Mouse (Mus musculus): ENCODE results near the gene a. TPM values are rescaled to one million over a fixed set of nuclear protein-coding genes. Genes with fewer than 3 reads are reported as not detected.
A peak's percentile ranks its signal among the peaks of the same experiment; 100 is the strongest.

a gene
- polyA plus RNA-seq, 1 experiment = not detected

DNA sequence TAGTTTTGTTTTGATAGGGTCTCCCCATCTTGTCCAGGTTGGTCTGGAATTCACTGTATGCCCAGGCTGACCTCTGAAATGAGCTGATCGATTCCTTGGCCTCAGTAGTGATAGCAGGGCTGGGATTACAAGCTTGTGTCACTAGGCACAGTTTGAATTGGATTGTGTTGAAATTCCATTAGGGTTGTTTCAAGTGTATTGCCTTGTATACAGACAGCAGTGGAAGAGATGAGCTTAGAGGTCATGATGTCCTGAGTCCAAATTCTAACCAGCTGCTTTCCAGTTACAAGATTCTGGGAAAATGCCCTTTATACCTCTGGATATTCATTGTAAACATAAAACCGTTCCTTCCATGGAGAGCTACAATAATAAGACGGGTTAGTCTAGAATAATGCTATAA lies 282.1 kb downstream of the a start:
- no peak for DNase-seq
- Histone ChIP-seq H3K4me1 (ENCODE audit: control insufficient read depth, insufficient read depth, low read length) (peaks cover 15% of the 10 kb centered on the region), H3K4me3 (ENCODE audit: insufficient read depth, low read depth, low read length) (peak overlapping the region; percentile 31), H3K27ac (ENCODE audit: insufficient read depth, low read depth, low read length) (peak overlapping the region; percentile 33), H3K36me3 (ENCODE audit: control insufficient read depth, insufficient read depth, low read length) (no peaks in the 10 kb centered on the region), H3K27me3 (replicated peaks; ENCODE audit: control insufficient read depth, insufficient read depth, low read length) (no peaks in the 10 kb centered on the region)
- no peak for TF ChIP-seq POLR2A (IDR thresholded peaks at IDR 0.05; ENCODE audit: low read depth, low read length)
- no peak for TF ChIP-seq CTCF (conservative IDR thresholded peaks at IDR 0.05; ENCODE audit: insufficient read depth, insufficient read length, low read depth, low read length)
- WGBS = 17% methylated on average over 3 of the region's 3 CpGs

DNA sequence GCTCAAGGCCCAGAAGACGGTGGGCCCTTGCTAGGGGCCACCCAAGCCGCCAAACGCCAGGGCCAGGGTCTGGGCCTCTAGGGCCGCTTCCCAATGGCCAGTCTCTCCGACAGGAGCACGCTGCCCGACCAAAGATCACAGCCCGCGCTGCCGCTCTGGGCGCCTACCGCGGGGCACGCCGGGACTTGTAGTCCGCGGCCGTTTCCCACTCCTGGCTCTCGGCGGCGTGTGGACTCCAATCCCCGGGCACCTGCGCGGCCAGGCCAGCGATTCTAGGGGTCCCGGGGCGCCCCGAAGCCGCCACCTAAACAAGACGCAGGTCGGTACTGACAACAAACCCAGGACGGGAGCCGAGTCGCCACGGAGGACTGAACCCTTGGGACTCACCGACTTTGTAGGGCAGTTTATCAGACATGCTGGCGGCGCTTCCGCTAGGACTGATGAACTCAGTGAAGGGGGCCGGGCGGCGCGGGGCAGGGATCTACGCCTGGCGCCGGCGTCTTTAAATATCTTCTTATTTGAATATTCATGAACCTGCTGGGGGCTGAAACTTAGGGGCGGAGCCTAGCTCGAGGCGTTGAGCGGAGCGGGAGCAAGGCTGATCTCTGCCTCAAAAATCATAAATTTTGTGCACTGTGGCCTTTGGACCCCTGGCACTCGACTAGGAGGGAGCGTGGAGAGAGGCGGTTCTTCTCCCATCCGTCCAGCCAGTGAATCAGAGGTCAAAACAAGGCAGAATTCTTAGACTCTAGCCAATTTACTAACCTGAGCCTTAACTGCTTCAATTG lies 283.0 kb downstream of the a start, which contains the start of gene Ahcy:
Gene Ahcy (minus strand): TSS at position 520 of the 788 bp plus-strand sequence.
- Histone ChIP-seq H3K4me3 (ENCODE audit: insufficient read depth, low read depth, low read length) (peak within 1 kb of the TSS; percentile 86), H3K4me1 (ENCODE audit: control insufficient read depth, insufficient read depth, low read length) (peaks cover 15% of the 10 kb centered on the region), H3K36me3 (ENCODE audit: control insufficient read depth, insufficient read depth, low read length) (no peaks in the 10 kb centered on the region), H3K27me3 (replicated peaks; ENCODE audit: control insufficient read depth, insufficient read depth, low read length) (no peaks in the 10 kb centered on the region), H3K27ac (ENCODE audit: insufficient read depth, low read depth, low read length) (peak within 1 kb of the TSS; percentile 77)
- under 1% methylated on average over 56 of the region's 56 CpGs for WGBS
- TF ChIP-seq CTCF (conservative IDR thresholded peaks at IDR 0.05; ENCODE audit: insufficient read depth, insufficient read length, low read depth, low read length) = no peak
- TF ChIP-seq POLR2A (IDR thresholded peaks at IDR 0.05; ENCODE audit: low read depth, low read length) = no peak
- DNase-seq = peak; percentile 97

DNA sequence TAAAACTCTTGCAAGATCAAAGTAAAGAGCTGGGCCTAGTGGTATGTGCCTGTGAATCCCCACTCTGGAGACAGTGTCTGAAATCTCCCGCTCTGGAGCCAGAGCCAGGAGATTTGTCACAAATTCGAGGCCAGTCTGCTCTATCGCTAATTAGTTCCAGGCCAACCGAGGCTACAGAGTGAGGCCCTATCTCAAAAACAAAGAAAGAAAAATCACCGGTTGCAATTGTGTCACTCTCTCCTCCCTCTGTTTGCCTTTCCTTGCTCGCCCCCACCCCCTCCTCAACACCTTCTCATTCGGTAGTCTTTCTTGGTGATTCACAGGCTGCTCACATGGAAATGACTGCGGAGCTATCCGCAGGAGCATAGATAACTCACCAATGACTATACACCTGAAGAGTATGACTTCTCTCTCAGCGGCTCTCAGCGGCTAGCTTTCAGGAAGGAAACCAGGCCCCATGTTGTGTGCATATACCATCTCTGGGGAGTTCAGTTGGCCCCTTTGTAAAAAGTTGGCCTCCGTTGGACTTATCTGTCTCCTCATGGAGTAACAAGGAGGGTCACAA lies 283.6 kb downstream of the a start:
- 35% methylated on average over 12 of the region's 12 CpGs for WGBS
- peak overlapping the region; percentile 77 for H3K27ac ChIP-seq (ENCODE audit: insufficient read depth, low read depth, low read length)
- TF ChIP-seq CTCF (conservative IDR thresholded peaks at IDR 0.05; ENCODE audit: insufficient read depth, insufficient read length, low read depth, low read length) (no peak), POLR2A (IDR thresholded peaks at IDR 0.05; ENCODE audit: low read depth, low read length) (no peak)
- no peaks in the 10 kb centered on the region for H3K27me3 ChIP-seq (replicated peaks; ENCODE audit: control insufficient read depth, insufficient read depth, low read length)
- H3K36me3 ChIP-seq (ENCODE audit: control insufficient read depth, insufficient read depth, low read length) = no peaks in the 10 kb centered on the region
- no peak for DNase-seq
- peak overlapping the region; percentile 86; the same call in 1 of the 2 replicates for H3K4me3 ChIP-seq (ENCODE audit: insufficient read depth, low read depth, low read length)
- peaks cover 15% of the 10 kb centered on the region for H3K4me1 ChIP-seq (ENCODE audit: control insufficient read depth, insufficient read depth, low read length)

DNA sequence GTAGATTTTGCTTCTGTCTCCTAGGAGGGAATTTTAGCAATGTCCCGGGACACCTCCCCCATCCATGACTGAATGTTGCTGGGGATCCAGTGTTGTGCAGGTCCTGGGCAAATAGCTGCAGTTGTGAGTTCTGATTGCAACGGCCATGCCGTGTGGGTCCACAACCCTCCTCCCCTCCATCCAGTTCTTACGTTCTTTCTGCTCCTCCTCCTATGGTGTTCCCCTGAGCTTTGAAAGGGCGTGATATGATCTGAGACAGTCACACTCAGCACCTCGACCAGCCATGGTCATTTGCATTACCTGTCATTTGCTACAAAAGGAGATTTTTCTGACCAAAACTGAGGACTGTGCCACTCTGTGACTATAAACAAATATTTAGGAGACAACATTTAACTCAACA lies 284.4 kb downstream of the a start:
- Histone ChIP-seq H3K4me3 (ENCODE audit: insufficient read depth, low read depth, low read length) (no peak overlapping the region), H3K27me3 (replicated peaks; ENCODE audit: control insufficient read depth, insufficient read depth, low read length) (no peaks in the 10 kb centered on the region), H3K27ac (ENCODE audit: insufficient read depth, low read depth, low read length) (no peak overlapping the region), H3K4me1 (ENCODE audit: control insufficient read depth, insufficient read depth, low read length) (peaks cover 15% of the 10 kb centered on the region), H3K36me3 (ENCODE audit: control insufficient read depth, insufficient read depth, low read length) (no peaks in the 10 kb centered on the region)
- 94% methylated on average over 6 of the region's 6 CpGs for WGBS
- DNase-seq = no peak
- TF ChIP-seq CTCF (conservative IDR thresholded peaks at IDR 0.05; ENCODE audit: insufficient read depth, insufficient read length, low read depth, low read length) = no peak
- no peak for TF ChIP-seq POLR2A (IDR thresholded peaks at IDR 0.05; ENCODE audit: low read depth, low read length)

DNA sequence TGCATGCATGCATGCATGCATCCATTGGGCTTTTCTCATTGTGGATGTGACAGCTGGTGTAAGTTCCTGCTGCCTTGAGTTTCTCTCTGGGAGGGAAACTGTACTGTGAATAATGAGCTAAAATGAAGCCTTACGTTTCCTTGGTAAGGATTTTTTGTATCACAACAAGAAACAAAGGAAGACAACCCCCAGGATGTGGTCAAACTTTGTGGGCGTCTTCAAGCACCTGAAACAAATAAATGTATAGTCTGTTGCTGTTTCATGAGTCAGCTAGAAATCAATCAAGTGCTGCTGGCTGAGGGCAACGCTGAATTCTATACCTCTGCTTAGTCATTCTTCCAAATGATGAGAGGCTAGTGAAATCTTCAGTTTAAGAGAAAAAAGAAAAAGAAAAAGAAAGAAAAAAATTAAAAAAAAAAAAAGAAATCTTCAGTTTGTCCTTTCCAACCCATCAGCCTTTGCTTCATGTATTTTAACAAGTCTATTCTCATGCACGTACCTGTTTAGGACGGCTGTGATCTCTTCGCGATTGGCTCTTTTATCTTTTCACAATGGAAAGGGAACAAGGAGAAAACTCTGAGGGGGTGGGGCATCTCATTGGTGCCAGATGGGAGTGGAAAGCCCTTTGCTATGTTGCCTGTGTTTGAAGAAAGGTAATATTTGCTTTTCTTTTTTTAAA lies 288.4 kb downstream of the a start:
- WGBS = 56% methylated on average over 7 of the region's 7 CpGs
- TF ChIP-seq CTCF (conservative IDR thresholded peaks at IDR 0.05; ENCODE audit: insufficient read depth, insufficient read length, low read depth, low read length) (no peak), POLR2A (IDR thresholded peaks at IDR 0.05; ENCODE audit: low read depth, low read length) (no peak)

DNA sequence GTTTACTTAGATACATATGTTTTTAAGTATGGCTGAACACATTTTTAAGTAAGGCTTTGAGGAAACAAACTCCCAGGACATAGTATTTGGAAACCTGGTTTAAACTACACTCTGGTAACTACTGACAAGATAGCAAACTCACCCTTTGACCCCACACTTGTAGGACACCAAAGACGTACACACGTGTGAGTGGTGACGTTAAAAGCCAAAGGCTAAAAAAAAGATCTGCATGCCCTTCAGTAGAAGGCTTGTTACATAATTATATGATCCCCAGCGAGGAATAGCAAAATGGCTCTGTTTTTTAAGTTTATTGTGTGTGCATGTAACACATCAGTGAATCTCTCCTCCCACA lies 289.0 kb downstream of the a start:
- H3K36me3 ChIP-seq (ENCODE audit: control insufficient read depth, insufficient read depth, low read length) = no peaks in the 10 kb centered on the region
- H3K27me3 ChIP-seq (replicated peaks; ENCODE audit: control insufficient read depth, insufficient read depth, low read length) = no peaks in the 10 kb centered on the region
- H3K4me1 ChIP-seq (ENCODE audit: control insufficient read depth, insufficient read depth, low read length) = peaks cover 4% of the 10 kb centered on the region
- TF ChIP-seq POLR2A (IDR thresholded peaks at IDR 0.05; ENCODE audit: low read depth, low read length) (no peak), CTCF (conservative IDR thresholded peaks at IDR 0.05; ENCODE audit: insufficient read depth, insufficient read length, low read depth, low read length) (no peak)
- DNase-seq = no peak
- H3K4me3 ChIP-seq (ENCODE audit: insufficient read depth, low read depth, low read length) = no peak overlapping the region
- WGBS = 55% methylated on average over 4 of the region's 4 CpGs
- H3K27ac ChIP-seq (ENCODE audit: insufficient read depth, low read depth, low read length) = 0 out of 2 replicates have a peak overlapping the region, but pooled peaks have one; percentile 33

More for the DNA sequence above, 288.4 kb downstream of the a start:
- no peak for DNase-seq
- no peaks in the 10 kb centered on the region for H3K27me3 ChIP-seq (replicated peaks; ENCODE audit: control insufficient read depth, insufficient read depth, low read length)
- H3K4me1 ChIP-seq (ENCODE audit: control insufficient read depth, insufficient read depth, low read length) = peaks cover 9% of the 10 kb centered on the region
- no peak overlapping the region for H3K27ac ChIP-seq (ENCODE audit: insufficient read depth, low read depth, low read length)
- H3K36me3 ChIP-seq (ENCODE audit: control insufficient read depth, insufficient read depth, low read length) = no peaks in the 10 kb centered on the region
- no peak overlapping the region for H3K4me3 ChIP-seq (ENCODE audit: insufficient read depth, low read depth, low read length)

DNA sequence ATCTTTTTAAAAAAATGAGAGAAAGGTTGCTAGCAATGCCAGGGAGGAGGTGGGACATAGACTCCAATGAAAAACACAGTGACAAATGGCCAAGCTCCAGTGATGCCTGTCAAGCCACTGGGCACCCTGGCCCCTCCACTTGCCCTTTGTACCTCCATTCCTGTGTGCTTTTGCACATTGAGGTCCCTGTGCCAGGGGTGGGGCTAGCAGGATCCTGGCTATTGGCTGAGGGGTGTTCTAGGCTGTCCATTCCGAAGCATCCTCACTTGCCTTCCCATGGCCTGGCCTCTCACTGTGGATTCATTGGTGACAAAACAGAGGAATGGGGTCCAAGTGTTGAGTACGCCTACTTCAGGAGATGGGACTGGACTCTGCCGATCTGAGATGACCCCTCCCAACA lies 289.9 kb downstream of the a start:
- H3K4me1 ChIP-seq (ENCODE audit: control insufficient read depth, insufficient read depth, low read length) = no peaks in the 10 kb centered on the region; the same call in 1 of the 2 replicates
- 63% methylated on average over 3 of the region's 3 CpGs for WGBS
- peak; percentile 93 for DNase-seq
- H3K27me3 ChIP-seq (replicated peaks; ENCODE audit: control insufficient read depth, insufficient read depth, low read length) = no peaks in the 10 kb centered on the region
- TF ChIP-seq POLR2A (IDR thresholded peaks at IDR 0.05; ENCODE audit: low read depth, low read length) = no peak
- TF ChIP-seq CTCF (conservative IDR thresholded peaks at IDR 0.05; ENCODE audit: insufficient read depth, insufficient read length, low read depth, low read length) = no peak
- H3K27ac ChIP-seq (ENCODE audit: insufficient read depth, low read depth, low read length) = peak overlapping the region; percentile 26; the same call in 1 of the 2 replicates
- H3K4me3 ChIP-seq (ENCODE audit: insufficient read depth, low read depth, low read length) = no peak overlapping the region
- H3K36me3 ChIP-seq (ENCODE audit: control insufficient read depth, insufficient read depth, low read length) = no peaks in the 10 kb centered on the region
